Mouse (Mus musculus): ENCODE measurements around the gene C2cd5. TPM values are rescaled to one million over a fixed set of nuclear protein-coding genes. Genes with fewer than 3 reads are reported as not detected.

The C2cd5 gene
- polyA plus RNA-seq, 1 experiment from 2014 or later: 32.7 TPM

DNA sequence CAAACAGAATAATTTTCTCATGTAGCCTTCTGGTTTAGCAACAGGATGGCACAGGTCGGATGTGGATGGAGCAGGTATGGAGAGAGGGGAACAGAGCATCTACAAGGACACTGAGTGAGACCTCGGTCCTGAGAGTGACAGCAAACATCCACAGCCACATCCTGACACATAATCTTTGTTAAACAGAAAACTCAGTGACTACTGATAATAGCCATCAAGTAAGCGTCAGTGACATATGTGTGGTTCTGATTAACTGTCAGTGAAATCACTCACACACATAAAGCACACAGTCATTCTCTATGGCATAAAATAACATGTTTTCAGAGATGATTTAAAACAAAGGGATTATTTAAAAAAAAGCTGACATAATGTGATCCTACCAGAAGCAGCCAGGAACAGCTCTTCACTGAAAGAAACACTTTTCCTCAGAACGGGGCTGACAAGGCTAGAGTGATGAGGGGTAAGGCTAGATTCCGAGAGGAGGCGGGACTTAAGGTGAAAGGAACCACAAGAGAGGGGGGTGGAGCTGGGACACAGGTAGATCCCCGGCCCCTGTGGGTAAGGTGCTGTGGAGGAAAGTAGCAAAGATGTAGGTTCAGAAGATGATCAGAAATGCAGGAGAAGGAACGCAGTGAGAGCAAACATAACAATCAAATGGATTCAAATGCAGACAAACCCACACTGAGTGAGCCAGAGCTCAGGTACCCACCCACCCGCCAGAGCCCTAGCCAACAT lies 31.6 kb downstream of the C2cd5 start:
- peak; percentile 63; the same call in 1 of the 2 replicates for ATAC-seq (ENCODE audit: insufficient number of reproducible peaks, insufficient read depth, low FRiP score, low read depth)
- peaks cover 7% of the 10 kb centered on the region for H3K36me3 ChIP-seq (ENCODE audit: control insufficient read depth, insufficient read depth, low read length)

DNA sequence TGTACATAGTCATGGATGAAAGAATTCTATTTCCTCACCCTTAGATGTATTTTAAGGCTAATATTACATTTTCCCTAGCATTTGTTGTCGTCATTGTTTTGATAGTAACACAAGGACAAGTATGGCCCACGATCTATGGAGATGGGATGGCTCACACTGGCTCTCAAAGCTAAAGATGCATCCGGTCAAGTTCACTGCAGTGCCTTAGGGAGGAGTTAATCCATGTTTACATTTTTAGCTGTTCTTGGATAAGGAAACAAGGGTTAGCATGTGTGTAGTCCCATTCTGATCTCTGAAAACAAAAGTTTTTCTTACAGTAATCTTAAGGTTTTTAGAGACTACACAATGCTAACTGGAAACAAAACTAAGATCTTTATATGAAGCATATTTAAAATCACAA lies 32.3 kb downstream of the C2cd5 start:
- no peak overlapping the region for H3K4me3 ChIP-seq (ENCODE audit: low read depth, low read length)
- no peaks in the 10 kb centered on the region for H3K27me3 ChIP-seq (ENCODE audit: control insufficient read depth, insufficient read depth, low read length)
- peaks cover 7% of the 10 kb centered on the region for H3K36me3 ChIP-seq (ENCODE audit: control insufficient read depth, insufficient read depth, low read length)
- no peak overlapping the region for H3K27ac ChIP-seq (ENCODE audit: low read length)
- no peaks in the 10 kb centered on the region for H3K9me3 ChIP-seq (ENCODE audit: control insufficient read depth, low read depth, low read length)
- no peak overlapping the region for H3K9ac ChIP-seq (replicated peaks; ENCODE audit: low read depth, low read length)
- ATAC-seq (ENCODE audit: insufficient number of reproducible peaks, insufficient read depth, low FRiP score, low read depth): no peak
- H3K4me2 ChIP-seq (replicated peaks; ENCODE audit: low read depth, low read length): no peak overlapping the region
- 70% methylated on average over 3 of the region's 3 CpGs for WGBS
- H3K4me1 ChIP-seq (ENCODE audit: control insufficient read depth, insufficient read depth, low read length): no peaks in the 10 kb centered on the region

More for the DNA sequence above, 31.6 kb downstream of the C2cd5 start:
- Histone ChIP-seq H3K27ac (ENCODE audit: low read length) (no peak overlapping the region), H3K9me3 (ENCODE audit: control insufficient read depth, low read depth, low read length) (no peaks in the 10 kb centered on the region), H3K9ac (replicated peaks; ENCODE audit: low read depth, low read length) (no peak overlapping the region), H3K4me3 (ENCODE audit: low read depth, low read length) (no peak overlapping the region), H3K4me2 (replicated peaks; ENCODE audit: low read depth, low read length) (no peak overlapping the region), H3K27me3 (ENCODE audit: control insufficient read depth, insufficient read depth, low read length) (no peaks in the 10 kb centered on the region), H3K4me1 (ENCODE audit: control insufficient read depth, insufficient read depth, low read length) (no peaks in the 10 kb centered on the region)
- 57% methylated on average over 9 of the region's 9 CpGs for WGBS

DNA sequence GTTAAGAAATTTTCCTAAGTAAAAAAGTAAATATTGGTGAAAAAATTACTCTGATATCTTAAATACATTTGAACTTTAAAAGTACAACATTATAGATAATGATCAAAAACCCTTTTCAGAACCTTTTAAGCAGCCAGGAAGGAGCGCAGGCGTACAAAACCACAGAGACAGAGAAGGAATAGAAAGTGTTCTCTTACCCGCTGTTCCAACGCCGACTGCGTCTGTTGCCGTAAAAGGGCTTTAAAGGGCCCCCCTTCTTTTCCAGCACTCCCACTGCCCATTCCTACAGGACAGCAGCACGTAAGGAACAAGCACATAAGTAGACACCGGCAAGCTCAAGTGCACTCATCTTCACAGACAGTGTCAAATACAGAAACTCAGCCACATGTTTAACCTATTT lies 33.1 kb downstream of the C2cd5 start:
- Histone ChIP-seq H3K4me3 (ENCODE audit: low read depth, low read length) (no peak overlapping the region), H3K36me3 (ENCODE audit: control insufficient read depth, insufficient read depth, low read length) (peaks cover 3% of the 10 kb centered on the region), H3K9me3 (ENCODE audit: control insufficient read depth, low read depth, low read length) (no peaks in the 10 kb centered on the region), H3K9ac (replicated peaks; ENCODE audit: low read depth, low read length) (no peak overlapping the region), H3K27ac (ENCODE audit: low read length) (no peak overlapping the region), H3K27me3 (ENCODE audit: control insufficient read depth, insufficient read depth, low read length) (no peaks in the 10 kb centered on the region), H3K4me2 (replicated peaks; ENCODE audit: low read depth, low read length) (no peak overlapping the region), H3K4me1 (ENCODE audit: control insufficient read depth, insufficient read depth, low read length) (no peaks in the 10 kb centered on the region)
- no peak for ATAC-seq (ENCODE audit: insufficient number of reproducible peaks, insufficient read depth, low FRiP score, low read depth)
- 79% methylated on average over 9 of the region's 9 CpGs for WGBS

DNA sequence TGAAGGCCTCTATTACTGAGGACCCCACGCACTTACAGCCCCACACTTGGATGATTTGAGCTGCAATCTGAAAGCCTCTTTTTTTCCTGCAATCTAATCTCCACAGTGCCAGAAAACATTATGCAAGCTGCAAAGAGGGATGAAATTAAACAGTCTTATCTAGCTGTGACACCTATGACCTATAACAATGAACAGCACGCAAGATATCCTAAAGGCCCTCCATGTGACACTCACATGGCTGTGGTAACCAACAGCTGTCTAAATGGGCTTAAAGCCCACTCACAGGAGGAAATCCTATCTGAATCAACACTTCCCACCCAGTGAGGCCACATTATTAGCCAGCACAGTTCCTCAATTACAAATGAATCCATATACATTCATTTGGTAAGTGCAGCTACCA lies 35.9 kb downstream of the C2cd5 start:
- no peaks in the 10 kb centered on the region for H3K4me1 ChIP-seq (ENCODE audit: control insufficient read depth, insufficient read depth, low read length)
- H3K27me3 ChIP-seq (ENCODE audit: control insufficient read depth, insufficient read depth, low read length): no peaks in the 10 kb centered on the region
- H3K4me3 ChIP-seq (ENCODE audit: low read depth, low read length): no peak overlapping the region
- ATAC-seq (ENCODE audit: insufficient number of reproducible peaks, insufficient read depth, low FRiP score, low read depth): peak; percentile 37; the same call in 1 of the 2 replicates
- H3K9me3 ChIP-seq (ENCODE audit: control insufficient read depth, low read depth, low read length): no peaks in the 10 kb centered on the region
- H3K4me2 ChIP-seq (replicated peaks; ENCODE audit: low read depth, low read length): no peak overlapping the region
- no peak overlapping the region for H3K27ac ChIP-seq (ENCODE audit: low read length)
- 59% methylated on average over 2 of the region's 2 CpGs for WGBS
- peaks cover 3% of the 10 kb centered on the region; the same call in 1 of the 2 replicates for H3K36me3 ChIP-seq (ENCODE audit: control insufficient read depth, insufficient read depth, low read length)
- H3K9ac ChIP-seq (replicated peaks; ENCODE audit: low read depth, low read length): no peak overlapping the region

DNA sequence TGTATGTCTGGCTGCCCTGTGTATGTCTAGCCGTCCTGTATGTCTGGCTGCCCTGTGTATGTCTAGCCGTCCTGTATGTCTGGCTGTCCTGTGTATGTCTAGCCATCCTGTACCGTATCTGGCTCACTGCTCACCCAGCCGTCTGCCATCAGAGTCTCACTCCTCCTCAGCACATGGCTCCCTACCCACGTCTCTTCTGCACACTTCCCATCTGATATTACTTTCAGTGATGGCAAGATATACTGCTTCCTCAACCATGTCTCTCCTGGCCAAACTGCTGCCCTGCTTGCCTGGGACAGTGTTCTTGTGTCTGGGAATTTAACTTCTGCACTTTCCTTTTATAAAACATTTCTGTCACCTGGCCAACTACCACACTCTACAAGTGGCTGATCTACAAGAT lies 42.3 kb downstream of the C2cd5 start:
- H3K9ac ChIP-seq (replicated peaks; ENCODE audit: low read depth, low read length): no peak overlapping the region
- no peaks in the 10 kb centered on the region for H3K36me3 ChIP-seq (ENCODE audit: control insufficient read depth, insufficient read depth, low read length)
- no peaks in the 10 kb centered on the region for H3K4me1 ChIP-seq (ENCODE audit: control insufficient read depth, insufficient read depth, low read length)
- H3K4me3 ChIP-seq (ENCODE audit: low read depth, low read length): no peak overlapping the region
- WGBS: 85% methylated on average over 5 of the region's 5 CpGs
- no peaks in the 10 kb centered on the region for H3K9me3 ChIP-seq (ENCODE audit: control insufficient read depth, low read depth, low read length)
- H3K4me2 ChIP-seq (replicated peaks; ENCODE audit: low read depth, low read length): no peak overlapping the region
- ATAC-seq (ENCODE audit: insufficient number of reproducible peaks, insufficient read depth, low FRiP score, low read depth): no peak
- H3K27me3 ChIP-seq (ENCODE audit: control insufficient read depth, insufficient read depth, low read length): no peaks in the 10 kb centered on the region
- no peak overlapping the region for H3K27ac ChIP-seq (ENCODE audit: low read length)

DNA sequence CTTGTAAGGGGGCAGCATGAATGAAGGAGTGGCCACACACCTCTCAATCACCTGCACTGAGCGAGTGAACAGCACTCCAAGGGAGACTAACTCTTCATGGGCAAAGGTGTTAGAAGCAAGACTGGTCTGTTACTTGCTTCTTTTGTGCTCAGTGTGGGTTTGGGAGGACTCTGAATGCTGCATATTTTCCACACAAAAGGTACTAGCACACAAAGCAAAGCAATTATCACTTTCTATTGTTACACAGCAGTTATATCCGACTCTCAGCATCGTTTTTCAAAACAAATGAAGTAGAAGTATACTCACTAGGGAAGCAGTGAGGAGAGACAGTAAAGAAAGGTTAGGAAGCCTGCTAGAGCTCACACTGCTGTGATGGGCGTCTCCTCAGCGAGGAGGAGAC lies 48.4 kb downstream of the C2cd5 start:
- no peak overlapping the region for H3K4me2 ChIP-seq (replicated peaks; ENCODE audit: low read depth, low read length)
- WGBS: 87% methylated on average over 5 of the region's 5 CpGs
- no peak for ATAC-seq (ENCODE audit: insufficient number of reproducible peaks, insufficient read depth, low FRiP score, low read depth)
- H3K27me3 ChIP-seq (ENCODE audit: control insufficient read depth, insufficient read depth, low read length): no peaks in the 10 kb centered on the region
- H3K9ac ChIP-seq (replicated peaks; ENCODE audit: low read depth, low read length): no peak overlapping the region
- no peaks in the 10 kb centered on the region for H3K9me3 ChIP-seq (ENCODE audit: control insufficient read depth, low read depth, low read length)
- H3K4me1 ChIP-seq (ENCODE audit: control insufficient read depth, insufficient read depth, low read length): no peaks in the 10 kb centered on the region
- H3K36me3 ChIP-seq (ENCODE audit: control insufficient read depth, insufficient read depth, low read length): peaks cover 11% of the 10 kb centered on the region
- H3K4me3 ChIP-seq (ENCODE audit: low read depth, low read length): no peak overlapping the region
- no peak overlapping the region for H3K27ac ChIP-seq (ENCODE audit: low read length)

DNA sequence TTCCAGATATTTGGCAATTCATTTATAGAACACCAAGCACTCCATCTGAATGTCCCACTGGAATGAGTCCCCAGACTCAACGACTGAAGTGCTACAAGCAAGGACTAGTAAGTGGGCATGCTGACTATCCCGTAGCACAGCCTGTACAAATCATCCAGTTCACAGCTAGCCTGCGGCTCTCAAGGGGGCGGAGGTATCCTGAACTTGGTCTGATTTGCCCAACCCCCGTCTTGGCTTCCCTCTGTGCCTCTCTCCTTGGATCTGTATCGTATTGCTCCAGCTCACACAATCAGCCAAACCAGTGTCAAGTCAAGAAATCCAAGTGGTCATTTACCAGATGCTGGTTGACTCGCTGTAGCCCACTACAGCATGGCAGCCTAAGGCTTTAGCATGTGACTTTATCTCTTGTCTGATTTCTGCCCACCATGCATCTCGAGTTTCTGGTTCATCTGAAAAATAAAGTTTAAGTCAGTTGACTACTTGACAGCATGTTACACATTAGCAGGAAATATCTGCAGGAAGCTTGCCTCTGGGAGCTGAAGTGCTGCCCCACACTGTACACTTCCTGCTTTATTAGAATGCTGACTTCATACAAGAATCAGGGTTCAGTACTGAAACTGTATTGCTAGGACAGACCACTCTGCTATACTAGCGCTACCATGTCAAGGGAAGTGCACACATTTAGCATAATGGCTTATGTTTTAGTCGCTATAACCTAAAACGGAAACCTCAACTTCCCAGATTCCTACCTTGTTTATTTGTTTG lies 50.0 kb downstream of the C2cd5 start:
- 70% methylated on average over 11 of the region's 11 CpGs for WGBS
- no peak for ATAC-seq (ENCODE audit: insufficient number of reproducible peaks, insufficient read depth, low FRiP score, low read depth)
- H3K4me3 ChIP-seq (ENCODE audit: low read depth, low read length): no peak overlapping the region
- no peaks in the 10 kb centered on the region for H3K27me3 ChIP-seq (ENCODE audit: control insufficient read depth, insufficient read depth, low read length)
- H3K27ac ChIP-seq (ENCODE audit: low read length): no peak overlapping the region
- no peak overlapping the region for H3K9ac ChIP-seq (replicated peaks; ENCODE audit: low read depth, low read length)
- H3K4me2 ChIP-seq (replicated peaks; ENCODE audit: low read depth, low read length): no peak overlapping the region
- H3K36me3 ChIP-seq (ENCODE audit: control insufficient read depth, insufficient read depth, low read length): peaks cover 11% of the 10 kb centered on the region
- H3K9me3 ChIP-seq (ENCODE audit: control insufficient read depth, low read depth, low read length): no peaks in the 10 kb centered on the region
- no peaks in the 10 kb centered on the region for H3K4me1 ChIP-seq (ENCODE audit: control insufficient read depth, insufficient read depth, low read length)

DNA sequence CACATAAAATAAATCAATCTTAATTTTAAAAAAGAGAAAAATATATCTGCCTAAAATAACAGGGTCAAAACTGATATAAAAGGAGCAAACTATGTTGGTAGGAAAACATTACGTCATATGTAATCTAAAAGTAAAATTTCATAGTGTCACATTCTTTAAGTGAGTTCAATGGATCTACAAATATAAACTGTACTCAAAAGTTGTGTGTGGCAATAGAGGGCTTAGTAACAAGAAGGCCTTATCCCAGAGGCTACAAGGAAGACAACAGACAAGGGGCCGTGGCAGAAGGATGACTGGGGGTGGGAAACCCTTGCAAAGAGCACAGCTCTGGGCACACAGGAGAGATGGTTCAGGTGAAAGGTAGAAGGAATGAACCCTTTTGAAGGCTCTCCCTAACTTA lies 50.8 kb downstream of the C2cd5 start:
- Histone ChIP-seq H3K27ac (ENCODE audit: low read length) (no peak overlapping the region), H3K27me3 (ENCODE audit: control insufficient read depth, insufficient read depth, low read length) (no peaks in the 10 kb centered on the region), H3K9ac (replicated peaks; ENCODE audit: low read depth, low read length) (no peak overlapping the region), H3K36me3 (ENCODE audit: control insufficient read depth, insufficient read depth, low read length) (peaks cover 11% of the 10 kb centered on the region), H3K4me2 (replicated peaks; ENCODE audit: low read depth, low read length) (no peak overlapping the region), H3K4me3 (ENCODE audit: low read depth, low read length) (no peak overlapping the region), H3K4me1 (ENCODE audit: control insufficient read depth, insufficient read depth, low read length) (no peaks in the 10 kb centered on the region), H3K9me3 (ENCODE audit: control insufficient read depth, low read depth, low read length) (no peaks in the 10 kb centered on the region)
- 92% methylated on average over 2 of the region's 2 CpGs for WGBS
- no peak for ATAC-seq (ENCODE audit: insufficient number of reproducible peaks, insufficient read depth, low FRiP score, low read depth)
